Mouse (Mus musculus) forebrain, embryonic 16.5 days (tissue): ENCODE measurements around the gene Snx15. TPM values are rescaled to one million over a fixed set of nuclear protein-coding genes. Genes with fewer than 3 reads are reported as not detected.

ENCODE experiments used
- ATAC-seq: fragments of 200-750 bp; cut with Nextera tagmentation; 2 replicates; pipeline ENCODE4 v1.8.0; 2017; ENCODE audit warnings: mild to moderate bottlenecking, moderate library complexity
- H3K27ac ChIP-seq: fragments of 300-500 bp; sonication (generic); 2 replicates; pipeline ENCODE4 v1.5.1; 2014; ENCODE audit warnings: low read length, control low read depth
- H3K27me3 ChIP-seq: fragments of 300-500 bp; sonication (generic); replicated peaks from 2 replicates; pipeline ENCODE4 v1.6.1; 2014; ENCODE audit warnings: low read length; ENCODE audit not compliant: control insufficient read depth, insufficient read depth
- H3K36me3 ChIP-seq: fragments of 300-500 bp; sonication (generic); 2 replicates; pipeline ENCODE4 v1.6.1; 2014; ENCODE audit not compliant: control insufficient read depth, insufficient read depth
- H3K4me1 ChIP-seq: fragments of 300-500 bp; sonication (generic); replicated peaks from 2 replicates; pipeline ENCODE4 v1.6.1; 2014; ENCODE audit warnings: low read length; ENCODE audit not compliant: control insufficient read depth, insufficient read depth
- H3K4me2 ChIP-seq: fragments of 300-500 bp; sonication (generic); 2 replicates; pipeline ENCODE4 v1.6.1; 2014; ENCODE audit warnings: mild to moderate bottlenecking, low read length, control low read depth
- H3K4me3 ChIP-seq: fragments of 300-500 bp; sonication (generic); replicated peaks from 2 replicates; pipeline ENCODE4 v1.5.1; 2014; ENCODE audit warnings: mild to moderate bottlenecking, low read length, control low read depth
- H3K9ac ChIP-seq: fragments of 300-500 bp; sonication (generic); replicated peaks from 2 replicates; pipeline ENCODE4 v1.6.1; 2014; ENCODE audit warnings: low read depth, low read length, control low read depth
- H3K9me3 ChIP-seq: fragments of 300-500 bp; sonication (generic); 2 replicates; pipeline ENCODE4 v1.6.1; 2016; ENCODE audit warnings: low read length; ENCODE audit not compliant: control insufficient read depth
- WGBS: fragments of 180-500 bp; shearing (Covaris S2); extraction: QIAGEN DNeasy Blood & Tissue Kit; methylation state at CpG from one replicate; pipeline ENCODE4 v1.1.7; 2014; 5-methylcytosine and 5-hydroxymethylcytosine counted together
- polyA plus RNA-seq: library from polyadenylated mRNA; unstranded; fragments of >200 nt; fragmentation: Nextera tagmentation; extraction: Ambion mirVana; gene quantifications from 2 replicates; pipeline ENCODE4 v1.2.1, GENCODE M21; 2015

The Snx15 gene
- polyA plus RNA-seq, 1 experiment from 2014 or later, result 50.1 TPM

DNA sequence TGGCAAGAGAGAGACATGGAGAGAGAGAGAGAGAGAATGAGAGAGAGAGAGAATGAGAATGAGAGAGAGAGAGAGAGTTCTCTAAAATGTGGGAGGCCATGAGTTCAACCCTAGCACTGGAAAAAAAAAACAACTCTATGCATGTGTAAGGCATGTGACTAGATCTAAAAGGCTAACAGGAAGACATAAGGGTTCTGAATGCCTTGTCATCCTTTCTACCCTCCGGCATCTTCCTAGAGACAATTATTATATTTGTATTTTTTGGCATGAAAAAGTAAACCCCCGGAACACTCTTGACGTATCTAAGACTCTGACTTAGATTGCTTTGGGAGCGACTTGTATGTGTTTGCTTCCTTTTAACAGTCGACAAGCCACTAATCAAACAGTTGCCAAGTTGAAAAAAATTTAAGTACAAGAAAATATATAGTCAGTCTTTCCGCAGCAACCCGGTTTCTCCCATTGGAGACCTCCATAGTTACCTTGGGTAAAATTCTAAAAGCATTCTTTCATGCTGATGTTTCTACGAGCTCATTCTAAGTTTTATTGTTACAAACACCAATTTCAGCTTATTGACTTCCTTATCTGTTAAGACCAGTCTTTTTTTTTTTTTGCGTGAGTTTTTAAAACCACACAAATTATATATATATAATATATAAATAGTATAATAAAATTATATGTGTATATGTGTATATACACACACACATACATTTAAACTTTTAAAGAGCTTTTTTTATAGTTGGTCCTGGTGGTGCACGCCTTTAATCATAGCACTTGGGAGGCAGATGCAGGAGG lies 1.1 kb downstream of the Snx15 start:
- ATAC-seq, result no peak
- Histone ChIP-seq H3K4me3 (peak overlapping the region; percentile 56), H3K9me3 (no peaks in the 10 kb centered on the region), H3K27ac (no peak overlapping the region), H3K9ac (peak overlapping the region; percentile 69; the same call in 1 of the 2 replicates), H3K4me1 (peaks cover 7% of the 10 kb centered on the region), H3K36me3 (no peaks in the 10 kb centered on the region), H3K27me3 (no peaks in the 10 kb centered on the region), H3K4me2 (peak overlapping the region; percentile 56)
- WGBS, result 76% methylated on average over 10 of the region's 10 CpGs

DNA sequence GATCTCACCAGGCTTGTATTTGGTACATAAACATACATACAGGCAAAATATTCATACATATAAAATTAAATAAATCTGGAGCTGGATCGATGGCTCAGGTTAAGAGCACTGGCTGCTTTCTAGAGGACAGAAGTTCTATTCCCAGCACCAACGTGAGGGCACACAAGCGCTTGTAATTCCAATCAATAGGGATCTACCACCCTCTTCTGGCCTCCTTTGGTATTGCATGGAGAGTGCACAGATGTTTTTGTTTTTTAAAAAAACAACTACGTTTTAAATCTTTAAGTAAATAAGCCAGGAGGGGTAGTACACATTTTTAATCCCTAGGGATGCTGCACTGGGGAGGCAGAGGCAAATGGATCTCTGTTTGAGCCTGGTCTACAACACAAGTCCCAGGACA lies 1.8 kb downstream of the Snx15 start:
- no peak overlapping the region for H3K4me3 ChIP-seq
- H3K4me1 ChIP-seq, result peaks cover 7% of the 10 kb centered on the region
- H3K36me3 ChIP-seq, result no peaks in the 10 kb centered on the region
- H3K9me3 ChIP-seq, result no peaks in the 10 kb centered on the region
- WGBS, result 21% methylated on average over 4 of the region's 4 CpGs
- no peak overlapping the region for H3K9ac ChIP-seq
- H3K27ac ChIP-seq, result no peak overlapping the region
- H3K4me2 ChIP-seq, result no peak overlapping the region
- no peak for ATAC-seq
- no peaks in the 10 kb centered on the region for H3K27me3 ChIP-seq

DNA sequence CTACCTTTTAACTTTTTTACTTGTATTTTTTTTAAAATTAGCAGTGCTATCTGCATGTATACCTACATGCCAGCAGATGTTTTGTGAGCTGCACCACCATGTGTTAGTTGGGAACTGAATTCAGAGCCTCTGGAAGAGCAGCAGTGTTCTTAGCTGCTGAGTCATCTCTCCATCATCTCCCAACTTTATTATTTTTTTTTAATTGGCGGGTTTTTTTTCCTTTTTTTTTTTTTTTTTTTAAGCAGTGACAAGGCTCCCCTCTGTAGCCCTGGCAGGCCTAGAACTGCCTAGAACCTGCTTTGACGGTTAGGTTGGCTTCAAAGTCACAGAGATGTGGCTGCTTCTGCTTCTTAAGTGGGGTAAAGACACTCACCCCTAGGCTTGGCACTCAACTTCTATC lies 3.2 kb downstream of the Snx15 start:
- Histone ChIP-seq H3K27ac (no peak overlapping the region), H3K27me3 (no peaks in the 10 kb centered on the region), H3K4me1 (peaks cover 8% of the 10 kb centered on the region), H3K36me3 (no peaks in the 10 kb centered on the region), H3K9me3 (no peaks in the 10 kb centered on the region), H3K9ac (no peak overlapping the region), H3K4me2 (no peak overlapping the region), H3K4me3 (no peak overlapping the region)
- ATAC-seq, result no peak
- WGBS, result 84% methylated on average over 2 of the region's 2 CpGs

DNA sequence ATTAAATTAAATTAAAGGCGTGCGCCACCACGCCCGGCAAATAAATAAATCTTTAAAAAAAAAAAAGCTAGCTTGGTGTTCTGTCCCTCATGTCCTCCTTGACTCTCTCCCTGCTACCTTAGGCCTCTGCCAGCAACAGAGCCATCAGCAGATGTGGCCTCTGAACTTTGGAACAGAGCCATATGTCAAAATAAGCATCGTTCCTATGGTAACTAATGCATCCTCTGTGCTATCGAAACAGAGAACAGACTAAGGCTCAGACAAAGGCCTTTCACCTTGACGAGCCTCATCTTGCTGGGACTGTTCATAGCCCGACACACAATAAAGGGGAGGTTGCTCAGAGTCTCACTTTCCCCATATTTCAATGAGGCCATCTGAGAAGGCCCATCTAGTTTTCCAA lies 4.8 kb downstream of the Snx15 start:
- H3K9ac ChIP-seq, result no peak overlapping the region
- H3K9me3 ChIP-seq, result no peaks in the 10 kb centered on the region
- H3K4me2 ChIP-seq, result no peak overlapping the region
- no peak overlapping the region for H3K4me3 ChIP-seq
- no peaks in the 10 kb centered on the region for H3K27me3 ChIP-seq
- ATAC-seq, result no peak
- no peaks in the 10 kb centered on the region for H3K36me3 ChIP-seq
- H3K27ac ChIP-seq, result no peak overlapping the region
- WGBS, result 64% methylated on average over 8 of the region's 8 CpGs
- H3K4me1 ChIP-seq, result peaks cover 15% of the 10 kb centered on the region

DNA sequence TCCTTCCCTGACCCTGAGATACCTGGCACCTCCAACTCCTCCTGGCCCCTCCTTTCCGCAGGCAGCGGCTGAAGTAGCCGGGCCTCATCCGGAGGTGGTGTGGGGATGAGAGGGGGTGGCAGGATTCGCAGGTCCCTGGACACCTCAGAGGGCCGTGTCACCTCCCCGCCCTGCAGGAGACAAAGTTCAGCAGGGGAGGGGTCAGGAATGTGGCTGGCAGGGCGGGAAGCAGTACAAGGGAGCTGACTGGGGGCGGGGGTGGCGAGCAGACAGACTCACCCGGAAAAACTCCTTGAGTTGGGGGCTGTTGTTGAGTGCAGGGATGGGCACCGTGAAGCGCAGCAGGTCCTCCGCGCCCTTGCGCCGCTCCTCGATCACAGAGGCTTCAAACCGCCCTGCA lies 6.3 kb downstream of the Snx15 start:
- 35% methylated on average over 19 of the region's 19 CpGs for WGBS
- Histone ChIP-seq H3K27ac (no peak overlapping the region), H3K27me3 (no peaks in the 10 kb centered on the region), H3K9ac (no peak overlapping the region), H3K4me3 (no peak overlapping the region), H3K9me3 (no peaks in the 10 kb centered on the region), H3K36me3 (no peaks in the 10 kb centered on the region), H3K4me1 (peaks cover 23% of the 10 kb centered on the region), H3K4me2 (no peak overlapping the region)
- no peak for ATAC-seq

DNA sequence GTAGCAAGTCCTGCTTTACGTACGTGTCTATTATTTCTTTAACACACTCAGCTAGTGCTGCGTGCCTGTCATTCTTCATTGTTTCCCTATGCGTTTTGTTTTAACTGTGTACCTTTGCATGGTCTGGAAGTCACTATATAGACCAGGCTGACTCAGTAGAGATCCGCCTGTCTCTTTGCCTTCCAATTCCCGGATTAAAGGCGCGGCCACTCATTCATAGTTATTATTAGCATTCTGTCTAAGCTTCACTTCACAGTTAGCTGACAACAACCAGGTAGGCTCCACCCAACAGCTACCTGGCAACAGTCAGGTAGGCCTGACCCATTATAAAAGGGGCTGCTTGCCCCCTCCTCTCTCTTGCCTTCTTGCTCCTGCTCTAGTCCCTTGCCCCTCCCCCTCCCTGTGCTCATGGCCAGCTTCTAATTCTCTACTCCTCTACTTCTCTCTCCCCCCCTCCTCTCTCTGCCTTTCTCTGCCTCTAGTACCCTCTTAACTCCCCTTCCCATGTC lies 9.4 kb downstream of the Snx15 start:
- peak overlapping the region; percentile 88 for H3K4me3 ChIP-seq
- under 1% methylated on average over 8 of the region's 8 CpGs for WGBS
- ATAC-seq, result peak; percentile 56; the same call in 1 of the 2 replicates

DNA sequence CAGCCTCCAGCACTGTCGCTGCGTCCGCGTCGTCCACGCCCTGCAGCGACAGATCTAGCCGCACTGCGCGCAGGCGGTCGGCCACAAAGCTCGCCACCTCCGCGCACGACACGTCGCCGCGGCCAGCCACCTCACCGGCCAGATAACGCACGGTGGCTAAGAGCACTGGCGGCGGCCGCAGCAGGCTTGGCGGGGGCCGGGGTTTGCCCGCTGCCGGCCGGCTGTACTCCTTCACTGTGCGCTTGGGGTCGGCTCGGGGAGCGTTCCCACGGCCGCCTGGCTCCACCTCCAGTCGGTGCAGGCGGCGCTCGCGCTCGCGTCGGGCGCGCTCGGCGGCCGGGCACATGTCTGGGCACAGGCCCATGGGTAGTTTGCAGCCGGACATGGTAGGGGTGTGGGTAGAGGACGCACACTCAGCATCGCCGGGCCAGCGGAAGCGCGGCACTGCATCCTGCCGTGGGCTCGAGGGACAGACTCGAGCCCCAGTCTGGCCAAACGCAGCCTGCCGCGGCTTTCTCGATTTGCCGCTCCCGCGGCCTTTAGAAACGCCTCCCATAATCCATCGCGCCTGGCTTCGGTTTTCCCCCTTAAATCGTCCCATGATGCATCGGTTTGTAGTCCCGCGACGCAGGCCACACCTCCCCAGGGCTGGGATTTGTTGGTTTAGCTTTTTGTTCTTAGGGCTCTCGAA lies 10.0 kb downstream of the Snx15 start, which contains the start of gene Sac3d1:
Gene Sac3d1, minus strand, starts transcription at position 665 of the 691 bp plus-strand sequence.
- H3K4me2 ChIP-seq, result peak within 1 kb of the TSS; percentile 76
- H3K27me3 ChIP-seq, result no peaks in the 10 kb centered on the region
- WGBS, result under 1% methylated on average over 77 of the region's 77 CpGs
- peaks cover 15% of the 10 kb centered on the region for H3K36me3 ChIP-seq
- H3K9me3 ChIP-seq, result no peaks in the 10 kb centered on the region
- peak within 1 kb of the TSS; percentile 88 for H3K9ac ChIP-seq
- peaks cover 21% of the 10 kb centered on the region for H3K4me1 ChIP-seq
- ATAC-seq, result peak; percentile 93
- H3K27ac ChIP-seq, result peak within 1 kb of the TSS; percentile 95
- peak within 1 kb of the TSS; percentile 88 for H3K4me3 ChIP-seq

More for the DNA sequence above, 9.4 kb downstream of the Snx15 start:
- Histone ChIP-seq H3K27me3 (no peaks in the 10 kb centered on the region), H3K9me3 (no peaks in the 10 kb centered on the region), H3K9ac (peak overlapping the region; percentile 88), H3K4me2 (peak overlapping the region; percentile 76), H3K27ac (peak overlapping the region; percentile 95), H3K4me1 (peaks cover 26% of the 10 kb centered on the region), H3K36me3 (peaks cover 15% of the 10 kb centered on the region)

DNA sequence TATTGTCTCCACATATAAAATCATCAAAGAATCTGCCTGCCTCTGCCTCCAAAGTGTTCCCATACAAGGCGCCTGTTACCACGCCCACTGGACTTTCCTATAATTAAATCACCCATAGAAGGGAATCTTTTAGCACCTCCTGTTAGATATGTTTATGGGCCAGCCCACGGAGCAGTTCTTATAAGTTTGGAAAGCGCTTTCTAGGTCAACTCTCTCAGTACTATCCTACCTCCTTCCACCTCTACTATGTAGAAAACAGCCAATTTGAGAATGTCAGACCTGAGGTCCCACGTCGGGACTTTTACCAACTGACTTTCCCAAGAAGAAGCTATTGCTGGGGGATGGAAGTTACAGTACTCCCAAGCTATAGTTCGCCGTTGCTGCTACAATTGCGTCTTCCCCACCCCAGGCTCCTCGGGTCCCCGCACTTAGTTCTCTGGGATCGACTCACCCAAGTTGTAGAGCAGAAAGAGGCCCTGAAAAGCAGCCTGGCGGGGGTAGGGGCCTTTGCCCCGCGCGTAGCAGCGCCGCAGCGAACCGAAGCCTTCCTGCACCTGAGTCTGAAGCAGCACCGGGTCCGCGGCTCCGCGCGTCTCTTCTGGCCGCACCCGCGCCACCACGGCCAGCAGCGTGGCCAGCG lies 10.6 kb downstream of the Snx15 start:
- H3K27ac ChIP-seq, result peak overlapping the region; percentile 95
- 4% methylated on average over 32 of the region's 32 CpGs for WGBS
- peaks cover 21% of the 10 kb centered on the region for H3K4me1 ChIP-seq
- H3K9me3 ChIP-seq, result no peaks in the 10 kb centered on the region
- H3K4me3 ChIP-seq, result peak overlapping the region; percentile 88
- H3K9ac ChIP-seq, result peak overlapping the region; percentile 88
- H3K4me2 ChIP-seq, result peak overlapping the region; percentile 76
- no peak; the same call in 1 of the 2 replicates for ATAC-seq
- peaks cover 15% of the 10 kb centered on the region for H3K36me3 ChIP-seq
- no peaks in the 10 kb centered on the region for H3K27me3 ChIP-seq
